33 mouse cellular contexts compared by ENCODE assay signal in genomic region chr12:87065446-87065845, GRCm38 (mm10). TPM values are rescaled to one million over a fixed set of nuclear protein-coding genes. Genes with fewer than 3 reads are reported as not detected.
DNase-seq lines count a peak whose midpoint lies in the region; ATAC-seq and TF ChIP-seq lines count a peak whose summit lies in the region.
"Had no signal": no experiment of that assay in that cellular context is flagged by ENCODE, and none has a peak within 500 bp of the region (broad histone marks: within the 10 kb centered on the region; RNA-seq: fewer than 3 reads in every experiment).

No protein-coding gene starts in this region.

- no peaks in the 10 kb centered on the region for H3K9me3 ChIP-seq in midbrain, postnatal 0 days (ENCODE audit: low read length)
- H3K9me3 ChIP-seq in midbrain, embryonic 11.5 days (ENCODE audit: control insufficient read depth, low read length) = no peaks in the 10 kb centered on the region
- no peaks in the 10 kb centered on the region for H3K9me3 ChIP-seq in forebrain, postnatal 0 days (ENCODE audit: low read length)
- H3K9me3 ChIP-seq: forebrain, embryonic 13.5 days; G1E; limb, embryonic 10.5 days; limb, embryonic 15.5 days; liver, embryonic 13.5 days had no signal

- 0 out of 2 replicates have a peak, but pooled peaks have one; percentile 8 for ATAC-seq in frontal cortex, adult (ENCODE audit: low TSS enrichment)
- ATAC-seq in midbrain, postnatal 0 days (ENCODE audit: low FRiP score) = no peak
- ATAC-seq in midbrain, embryonic 11.5 days (ENCODE audit: low FRiP score) = no peak
- no peak for ATAC-seq in forebrain, postnatal 0 days
- ATAC-seq: forebrain, embryonic 13.5 days; intestine, postnatal 0 days; lung, postnatal 0 days; Patski had no signal

- no peak for DNase-seq in frontal cortex, postnatal 36 days (ENCODE audit: low spot score in 2 of 2)
- peak; percentile 33 for DNase-seq in midbrain, postnatal 0 days (ENCODE audit: low spot score)
- DNase-seq in midbrain, embryonic 11.5 days (ENCODE audit: low spot score, missing footprints) = no peak
- DNase-seq in cerebellum, adult 9-10 months = peak; percentile 49
- DNase-seq in cerebellum, postnatal 36 days = peak; percentile 54 to 61
- no peak for DNase-seq in forebrain, postnatal 0 days
- DNase-seq in embryo, embryonic 10 days (ENCODE audit: low spot score) = no peak
- DNase-seq: adrenal gland, postnatal 10 days; gastrocnemius, adult 2 months; heart, adult 2 months; heart, postnatal 14 days; kidney, adult 9 months; kidney, postnatal 14 days; liver, embryonic 13.5 days; lung, adult 18-20 months; midbrain, embryonic 14.5 days; right cerebral cortex, postnatal 25 days; thymus, adult 2 months; thymus, postnatal 36 days had no signal

- 80% methylated on average over 11 of the region's 11 CpGs for WGBS in midbrain, postnatal 0 days
- 91% methylated on average over 11 of the region's 11 CpGs for WGBS in midbrain, embryonic 11.5 days
- 80% methylated on average over 11 of the region's 11 CpGs for WGBS in forebrain, postnatal 0 days

- no peak overlapping the region for H3K9ac ChIP-seq in midbrain, postnatal 0 days (replicated peaks; ENCODE audit: low read length, poor library complexity, severe bottlenecking)
- H3K9ac ChIP-seq in midbrain, embryonic 11.5 days (ENCODE audit: low read length) = no peak overlapping the region
- H3K9ac ChIP-seq in forebrain, postnatal 0 days = no peak overlapping the region
- H3K9ac ChIP-seq: forebrain, embryonic 13.5 days; limb, embryonic 15.5 days; liver, embryonic 13.5 days had no signal

- no peaks in the 10 kb centered on the region for H3K27me3 ChIP-seq in midbrain, postnatal 0 days (ENCODE audit: insufficient read depth, low read length)
- no peaks in the 10 kb centered on the region for H3K27me3 ChIP-seq in midbrain, embryonic 11.5 days (ENCODE audit: control insufficient read depth, insufficient read depth, low read length)
- no peaks in the 10 kb centered on the region for H3K27me3 ChIP-seq in forebrain, postnatal 0 days (ENCODE audit: insufficient read depth, low read length)
- H3K27me3 ChIP-seq: forebrain, embryonic 13.5 days; limb, embryonic 15.5 days; liver, embryonic 13.5 days had no signal

- no peak for TF ChIP-seq CTCF in midbrain, postnatal 0 days (IDR thresholded peaks at IDR 0.05)
- TF ChIP-seq CTCF in forebrain, postnatal 0 days (IDR thresholded peaks at IDR 0.05; ENCODE audit: low read depth) = no peak

- H3K36me3 ChIP-seq in midbrain, postnatal 0 days (ENCODE audit: insufficient read depth, low read length) = peaks cover 34% of the 10 kb centered on the region
- H3K36me3 ChIP-seq in midbrain, embryonic 11.5 days (ENCODE audit: control insufficient read depth, insufficient read depth, low read length) = no peaks in the 10 kb centered on the region
- peaks cover 18% of the 10 kb centered on the region for H3K36me3 ChIP-seq in forebrain, postnatal 0 days (ENCODE audit: insufficient read depth)
- H3K36me3 ChIP-seq: G1E; limb, embryonic 10.5 days; limb, embryonic 15.5 days; liver, embryonic 13.5 days had no signal

- H3K4me3 ChIP-seq in midbrain, postnatal 0 days (ENCODE audit: low read depth, low read length) = no peak overlapping the region
- H3K4me3 ChIP-seq in midbrain, embryonic 11.5 days (ENCODE audit: low read depth, low read length) = no peak overlapping the region
- no peak overlapping the region for H3K4me3 ChIP-seq in forebrain, postnatal 0 days (ENCODE audit: low read depth, low read length)
- H3K4me3 ChIP-seq: forebrain, embryonic 13.5 days; gastrocnemius, adult 2 months; heart, adult 2 months; limb, embryonic 10.5 days; limb, embryonic 15.5 days; liver, embryonic 13.5 days had no signal

- no peak overlapping the region for H3K27ac ChIP-seq in midbrain, postnatal 0 days (ENCODE audit: low read depth, low read length)
- no peak overlapping the region for H3K27ac ChIP-seq in midbrain, embryonic 11.5 days (ENCODE audit: low read depth, low read length)
- H3K27ac ChIP-seq in forebrain, postnatal 0 days (ENCODE audit: low read depth, low read length) = no peak overlapping the region
- H3K27ac ChIP-seq: forebrain, embryonic 13.5 days; gastrocnemius, adult 2 months; heart, adult 2 months; limb, embryonic 10.5 days; limb, embryonic 15.5 days; liver, embryonic 13.5 days; macrophage; stomach, postnatal 0 days had no signal

- no peak overlapping the region for H3K4me2 ChIP-seq in midbrain, postnatal 0 days (ENCODE audit: low read depth, low read length, poor library complexity, severe bottlenecking)
- no peak overlapping the region for H3K4me2 ChIP-seq in midbrain, embryonic 11.5 days
- no peak overlapping the region for H3K4me2 ChIP-seq in forebrain, postnatal 0 days (ENCODE audit: low read depth)
- H3K4me2 ChIP-seq: forebrain, embryonic 13.5 days; limb, embryonic 15.5 days; liver, embryonic 13.5 days had no signal

- H3K4me1 ChIP-seq in midbrain, postnatal 0 days (ENCODE audit: insufficient read depth, low read length) = no peaks in the 10 kb centered on the region
- H3K4me1 ChIP-seq in midbrain, embryonic 11.5 days (ENCODE audit: control insufficient read depth, insufficient read depth, low read length) = no peaks in the 10 kb centered on the region
- no peaks in the 10 kb centered on the region for H3K4me1 ChIP-seq in forebrain, postnatal 0 days (ENCODE audit: insufficient read depth)
- H3K4me1 ChIP-seq: forebrain, embryonic 13.5 days; limb, embryonic 10.5 days; limb, embryonic 15.5 days; liver, embryonic 13.5 days had no signal

RNA-seq across cellular contexts. Expression of gene Ngb, which starts 36.9 kb away (rescaled TPM):
- total RNA-seq in midbrain, postnatal 0 days (2014; rRNA removed) = 15.7 and 17.4 TPM in 2 replicates
- 16.7 and 17.3 TPM in 2 replicates for polyA plus RNA-seq in midbrain, postnatal 0 days (2015; fragmentation: Nextera tagmentation; extraction: Ambion mirVana)
- 0.33 and 0.36 TPM in 2 replicates for polyA plus RNA-seq in midbrain, embryonic 11.5 days (2014; fragmentation: Nextera tagmentation; extraction: Ambion mirVana)
- 9.2 and 9.9 TPM in 2 replicates for total RNA-seq in forebrain, postnatal 0 days (2014; rRNA removed)
- polyA plus RNA-seq in forebrain, postnatal 0 days (2015; fragmentation: Nextera tagmentation; extraction: Ambion mirVana) = 7.1 and 12.2 TPM in 2 replicates
- total RNA-seq: gastrocnemius, postnatal 4 days; heart, adult 2 months; heart, postnatal 14 days; megakaryocyte-erythroid progenitor cell, adult 5-6 weeks; neutrophil, adult 5-6 weeks had no signal
- polyA plus RNA-seq: embryonic facial prominence, embryonic 11.5 days; G1E had no signal

RNA-seq across cellular contexts. Expression of gene Tmem63c, which starts 44.3 kb away (rescaled TPM):
- total RNA-seq in midbrain, postnatal 0 days (2014; rRNA removed) = 25.4 and 30.1 TPM in 2 replicates
- 10.2 and 10.7 TPM in 2 replicates for polyA plus RNA-seq in midbrain, postnatal 0 days (2015; fragmentation: Nextera tagmentation; extraction: Ambion mirVana)
- polyA plus RNA-seq in midbrain, embryonic 11.5 days (2014; fragmentation: Nextera tagmentation; extraction: Ambion mirVana) = 0.64 and 0.77 TPM in 2 replicates
- total RNA-seq in forebrain, postnatal 0 days (2014; rRNA removed) = 20.1 and 21.8 TPM in 2 replicates
- 6.6 and 8.5 TPM in 2 replicates for polyA plus RNA-seq in forebrain, postnatal 0 days (2015; fragmentation: Nextera tagmentation; extraction: Ambion mirVana)
- total RNA-seq: G1E; gastrocnemius, adult 2 months; megakaryocyte-erythroid progenitor cell, adult 5-6 weeks; neutrophil, adult 5-6 weeks had no signal
- polyA plus RNA-seq: G1E; limb, embryonic 10.5 days; limb, embryonic 15.5 days; liver, embryonic 13.5 days; macrophage; Patski had no signal

Comparison
In these comparisons a context has a peak if more than half of its experiments do, and no peak if none do; other contexts are left out.
1. DNase-seq: peak in midbrain, postnatal 0 days (single experiment), cerebellum, adult 9-10 months (single experiment) and cerebellum, postnatal 36 days (2 of 2); none in frontal cortex, postnatal 36 days (0 of 2), midbrain, embryonic 11.5 days (single experiment), forebrain, postnatal 0 days (single experiment) and embryo, embryonic 10 days (single experiment).